Mouse (Mus musculus) brain, embryonic 14.5 days (tissue): ENCODE data around the gene 4930519P11Rik.

Experiments
- CTCF ChIP-seq: fragments of 200-500 bp; IDR thresholded peaks from 2 replicates; pipeline ENCODE4 v1.5.1; 2012; ENCODE audit warnings: inconsistent platforms, mild to moderate bottlenecking, moderate library complexity, borderline replicate concordance; ENCODE audit not compliant: insufficient read depth, insufficient read length; ENCODE audit errors: extremely low read depth
- POLR2A ChIP-seq: fragments of 200-500 bp; IDR thresholded peaks from 2 replicates; pipeline ENCODE4 v1.6.1; 2012; ENCODE audit warnings: mild to moderate bottlenecking, inconsistent platforms, borderline replicate concordance; ENCODE audit not compliant: poor library complexity, insufficient read depth, insufficient read length, severe bottlenecking; ENCODE audit errors: extremely low read depth

DNA sequence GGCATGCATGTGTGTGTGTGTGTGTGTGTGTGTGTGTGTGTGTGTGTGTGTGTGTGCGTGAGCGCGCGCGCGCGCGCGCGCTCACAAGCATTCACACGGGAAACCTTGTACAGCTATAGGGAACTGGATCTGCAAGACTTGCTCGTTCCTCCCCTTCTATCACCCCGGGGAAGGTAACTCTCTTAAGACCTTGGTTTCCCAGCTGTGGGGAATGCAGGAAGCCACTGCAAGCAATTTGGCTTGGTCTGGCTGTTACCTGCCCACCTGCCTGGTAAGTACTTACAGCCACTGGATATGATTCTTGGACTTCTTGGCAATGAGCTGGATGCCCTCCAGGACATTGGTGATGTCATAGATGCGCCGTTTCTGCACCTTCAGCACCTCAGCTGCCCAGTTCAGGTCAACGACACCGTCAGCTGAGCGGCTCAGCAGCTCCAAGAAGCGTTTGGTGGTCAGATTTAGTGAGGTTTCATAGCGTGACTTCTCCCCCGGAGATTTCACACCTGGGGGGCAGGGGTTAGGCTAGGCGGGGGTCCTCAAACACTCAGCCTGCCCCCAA is 49.5 kb downstream of the 4930519P11Rik start:
- no peak for TF ChIP-seq POLR2A
- no peak for TF ChIP-seq CTCF
